Mouse (Mus musculus) ES-E14 (cell line): ENCODE measurements around the gene Rps18. TPM values are rescaled to one million over a fixed set of nuclear protein-coding genes. Genes with fewer than 3 reads are reported as not detected.
A peak's percentile ranks its signal among the peaks of the same experiment; 100 is the strongest.

Experiments
- DNase-seq: peaks from one replicate; pipeline ENCODE4 v3.0.0-alpha.2; 2013; ENCODE audit warnings: low read depth, low spot score
- H3K27ac ChIP-seq: 2 replicates; pipeline ENCODE4 v1.5.1; 2012; ENCODE audit warnings: low read depth, mild to moderate bottlenecking, low read length, moderate library complexity, mixed read lengths; ENCODE audit not compliant: poor library complexity, insufficient read depth, severe bottlenecking
- H3K36me3 ChIP-seq: 2 replicates; pipeline ENCODE4 v1.6.1; 2012; ENCODE audit warnings: mild to moderate bottlenecking, low read length, moderate library complexity, mixed read lengths; ENCODE audit not compliant: control insufficient read depth, poor library complexity, insufficient read depth, severe bottlenecking
- H3K4me1 ChIP-seq, 2 experiments: fragments of 150-350 bp in 1 of 2; sonication (generic) in 1 of 2; 2 replicates each; pipeline ENCODE4 v1.6.1; 2012; ENCODE audit warnings: low read length in 2 of 2, mild to moderate bottlenecking in 1 of 2, mixed read lengths in 1 of 2; ENCODE audit not compliant: control insufficient read depth in 2 of 2, insufficient read depth in 2 of 2, poor library complexity in 1 of 2
- H3K4me3 ChIP-seq, 2 experiments: fragments of 150-350 bp in 1 of 2; sonication (generic) in 1 of 2; 2 replicates each; pipeline ENCODE4 v1.5.1; 2012; ENCODE audit warnings: low read length in 2 of 2, low read depth in 1 of 2, mild to moderate bottlenecking in 1 of 2, mixed read lengths in 1 of 2; ENCODE audit not compliant: insufficient read depth in 1 of 2, poor library complexity in 1 of 2, severe bottlenecking in 1 of 2
- H3K9ac ChIP-seq: 2 replicates; pipeline ENCODE4 v1.6.1; 2012; ENCODE audit warnings: low read depth, mild to moderate bottlenecking, low read length, mixed read lengths; ENCODE audit not compliant: poor library complexity, insufficient read depth, severe bottlenecking
- H3K9me3 ChIP-seq: fragments of 150-350 bp; sonication (generic); 2 replicates; pipeline ENCODE4 v1.6.1; 2012; ENCODE audit warnings: low read depth, mild to moderate bottlenecking, low read length; ENCODE audit not compliant: control insufficient read depth, insufficient read depth
- CHD2 ChIP-seq: IDR thresholded peaks from 2 replicates; pipeline ENCODE4 v1.6.1; 2014; ENCODE audit warnings: mild to moderate bottlenecking, low read depth, low read length, inconsistent platforms
- HCFC1 ChIP-seq: IDR thresholded peaks from 2 replicates; pipeline ENCODE4 v1.6.1; 2012; ENCODE audit warnings: low read length, inconsistent platforms, borderline replicate concordance; ENCODE audit not compliant: insufficient read depth
- MAFK ChIP-seq: IDR thresholded peaks from 2 replicates; pipeline ENCODE4 v1.6.1; 2014; ENCODE audit warnings: mild to moderate bottlenecking, low read depth, low read length, inconsistent platforms; ENCODE audit not compliant: insufficient read depth
- ZC3H11A ChIP-seq: IDR thresholded peaks from 2 replicates; pipeline ENCODE4 v1.6.1; 2012; ENCODE audit warnings: low read depth, mild to moderate bottlenecking, inconsistent platforms, low read length, borderline replicate concordance
- ZNF384 ChIP-seq: IDR thresholded peaks from 2 replicates; pipeline ENCODE4 v1.6.1; 2012; ENCODE audit warnings: low read depth, low read length, inconsistent platforms
- in situ Hi-C, 2 experiments: fragments of 600-800 bp; cut with MboI; formaldehyde crosslinking; loops; one replicate each; pipeline ENCODE4 v1.15.1; 2025; ENCODE audit warnings: low sequenced_read_pairs in 2 of 2, inconsistent platforms in 1 of 2; ENCODE audit not compliant: unreplicated experiment in 2 of 2
- total RNA-seq: library from RNA; depleted of rRNA; stranded (reverse); fragments of 300-350 nt; gene quantifications from 2 replicates; pipeline ENCODE4 v1.2.3, GENCODE M21; 2012

Rps18 gene
- total RNA-seq, 1 experiment = 4,706 TPM

- in situ Hi-C loops = no loop called here
- peaks cover 0 to 20% of the 10 kb centered on the region in 2 experiments; a peak in 1 of 4 replicates for H3K4me1 ChIP-seq
Observed at GRCm38 (mm10) chr17:33928251-33928947, 27.4 kb downstream of the Rps18 start.

DNA sequence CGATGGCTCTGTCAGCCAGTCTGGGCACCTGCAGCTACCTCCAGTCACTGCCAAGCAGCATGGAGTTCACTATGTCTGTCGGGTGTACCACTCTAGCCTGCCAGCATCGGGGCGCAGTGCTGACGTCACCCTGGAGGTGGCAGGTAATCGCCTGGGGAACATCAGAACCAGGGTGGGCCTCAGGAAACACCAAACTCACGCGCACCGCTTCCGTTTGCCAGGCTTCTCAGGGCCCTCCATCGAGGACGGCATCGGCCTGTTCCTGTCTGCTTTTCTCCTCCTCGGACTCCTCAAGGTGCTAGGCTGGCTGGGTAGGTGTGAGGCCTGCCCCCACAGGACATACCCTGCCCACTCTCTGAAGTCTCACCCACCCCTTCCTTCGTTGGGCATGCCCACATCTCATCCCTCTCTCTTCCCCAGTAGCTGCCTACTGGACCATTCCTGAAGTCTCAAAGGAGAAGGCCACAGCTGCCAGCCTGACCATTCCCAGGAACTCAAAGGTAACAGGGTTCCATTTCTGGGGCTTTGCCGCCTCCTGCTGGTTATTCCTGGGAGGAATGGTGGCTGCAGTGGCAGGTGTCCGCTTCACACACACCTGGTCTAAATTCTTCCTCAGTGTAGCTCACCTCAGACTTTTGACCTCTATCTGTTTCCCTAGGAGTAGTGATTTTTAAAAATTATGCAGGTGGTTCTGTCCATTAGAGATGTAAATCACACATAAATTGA is 29.4 kb downstream of the Rps18 start:
- Histone ChIP-seq H3K9me3 (no peaks in the 10 kb centered on the region), H3K27ac (no peak overlapping the region), H3K36me3 (peaks cover 9% of the 10 kb centered on the region; the same call in 1 of the 2 replicates), H3K4me1 (peaks cover 0 to 14% of the 10 kb centered on the region in 2 experiments; a peak in 1 of 4 replicates), H3K9ac (0 out of 2 replicates have a peak overlapping the region, but pooled peaks have one; percentile 33), H3K4me3 (peak overlapping the region in 1 of 2 experiments; percentile 12; a peak in 1 of 4 replicates)
- DNase-seq = no peak
- TF ChIP-seq ZNF384 (0 out of 2 replicates have a peak, but pooled peaks have one; percentile 16), ZC3H11A (peak; percentile 51), MAFK (no peak)
- in situ Hi-C loops = no loop called here

More at GRCm38 (mm10) chr17:33928251-33928947, 27.4 kb downstream of the Rps18 start:
- Histone ChIP-seq H3K36me3 (peaks cover 14% of the 10 kb centered on the region; the same call in 1 of the 2 replicates), H3K9ac (peak overlapping the region; percentile 86; the same call in 1 of the 2 replicates), H3K9me3 (no peaks in the 10 kb centered on the region), H3K4me3 (peak overlapping the region; percentile 74 to 75), H3K27ac (no peak overlapping the region)
- TF ChIP-seq MAFK = no peak
- no peak for DNase-seq

DNA sequence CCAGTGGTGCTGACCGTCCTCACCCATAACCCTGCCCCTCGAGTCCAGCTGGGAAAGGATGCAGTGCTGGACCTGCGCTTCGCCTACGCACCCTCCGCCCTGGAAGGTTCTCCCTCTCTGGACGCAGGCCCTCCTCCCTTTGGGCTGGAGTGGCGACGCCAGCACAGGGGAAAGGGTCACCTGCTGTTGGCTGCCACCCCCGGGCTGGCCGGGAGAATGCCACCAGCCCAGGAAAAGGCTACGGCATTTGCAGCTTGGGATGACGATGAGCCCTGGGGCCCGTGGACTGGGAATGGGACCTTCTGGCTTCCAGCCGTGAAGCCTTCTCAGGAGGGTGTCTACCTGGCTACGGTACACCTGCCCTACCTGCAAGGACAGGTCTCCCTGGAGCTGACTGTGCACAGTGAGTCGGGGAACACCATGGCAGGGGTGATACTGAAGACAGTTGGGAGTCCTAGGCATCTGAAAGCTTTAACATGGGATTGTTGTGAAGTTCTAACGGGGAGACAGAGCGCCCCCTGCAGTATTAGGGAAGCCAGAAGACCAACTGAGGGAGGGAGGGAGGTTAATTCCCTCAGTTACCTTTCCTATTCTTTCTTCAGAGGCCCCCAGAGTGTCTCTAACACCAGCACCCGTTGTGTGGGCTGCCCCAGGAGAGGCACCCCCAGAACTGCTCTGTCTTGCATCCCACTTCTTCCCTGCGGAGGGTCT is 30.2 kb downstream of the Rps18 start:
- Histone ChIP-seq H3K4me1 (peaks cover 0 to 13% of the 10 kb centered on the region in 2 experiments; a peak in 1 of 4 replicates), H3K4me3 (peak overlapping the region in 1 of 2 experiments; percentile 28; a peak in 2 of 4 replicates), H3K36me3 (peaks cover 9% of the 10 kb centered on the region; the same call in 1 of the 2 replicates), H3K27ac (no peak overlapping the region), H3K9ac (no peak overlapping the region; the same call in 1 of the 2 replicates), H3K9me3 (no peaks in the 10 kb centered on the region)
- DNase-seq = no peak
- in situ Hi-C loops = no loop called here
- no peak for TF ChIP-seq ZNF384
- no peak for TF ChIP-seq HCFC1
- no peak for TF ChIP-seq MAFK
- no peak for TF ChIP-seq CHD2
- no peak for TF ChIP-seq ZC3H11A

GRCm38 (mm10) chr17:33924577-33925283 is 31.1 kb downstream of the Rps18 start:
- Histone ChIP-seq H3K9me3 (no peaks in the 10 kb centered on the region), H3K4me1 (peaks cover 0 to 13% of the 10 kb centered on the region in 2 experiments; a peak in 1 of 4 replicates), H3K9ac (no peak overlapping the region; the same call in 1 of the 2 replicates), H3K36me3 (peaks cover 9% of the 10 kb centered on the region; the same call in 1 of the 2 replicates), H3K27ac (no peak overlapping the region), H3K4me3 (peak overlapping the region in 1 of 2 experiments; percentile 28; a peak in 2 of 4 replicates)
- TF ChIP-seq MAFK (no peak), ZC3H11A (peak; percentile 33; the same call in 1 of the 2 replicates), HCFC1 (no peak), CHD2 (no peak)
- DNase-seq = no peak
- in situ Hi-C loops = no loop called here
